Mouse (Mus musculus) heart, adult 2 months (tissue): Measurements from ENCODE around the gene Vwa8.

Source experiments
- CTCF ChIP-seq: fragments of 200-600 bp; IDR thresholded peaks from 2 replicates; pipeline ENCODE4 v1.8.1; 2022; ENCODE audit warnings: antibody characterized with exemption, mild to moderate bottlenecking, moderate library complexity
- EP300 ChIP-seq: fragments of 200-500 bp; IDR thresholded peaks from 2 replicates; pipeline ENCODE4 v1.6.1; 2011; ENCODE audit warnings: low read depth, low read length, control low read depth; ENCODE audit not compliant: insufficient read depth
- POLR2A ChIP-seq: fragments of 200-500 bp; IDR thresholded peaks from 2 replicates; pipeline ENCODE4 v1.6.1; 2011; ENCODE audit warnings: mild to moderate bottlenecking, low read depth, low read length, control low read depth; ENCODE audit not compliant: insufficient read depth

GRCm38 (mm10) chr14:79241057-79241570 lies 392.3 kb downstream of the Vwa8 start:
- TF ChIP-seq POLR2A (no peak), EP300 (no peak), CTCF (no peak)
